Mouse (Mus musculus): Measurements from ENCODE around the gene Lrrc7. TPM values are rescaled to one million over a fixed set of nuclear protein-coding genes. Genes with fewer than 3 reads are reported as not detected.
"Not testable (repeated sequence)": the region's sequence is repeated elsewhere in the genome, so short reads cannot be mapped to it uniquely, and the experiment has no call there.

The Lrrc7 gene
- total and polyA plus RNA-seq, 3 experiments = 0.07 TPM; not detected in 2

- peaks cover 6 to 10% of the 10 kb centered on the region in 2 experiments for H3K4me1 ChIP-seq (ENCODE audit: control insufficient read depth in 1 of 2, insufficient read depth in 2 of 2)
- peak; percentile 57 for TF ChIP-seq ZNF384 (IDR thresholded peaks at IDR 0.05; ENCODE audit: low read depth, low read length)
- H3K4me3 ChIP-seq (replicated peaks in 1 of 3; ENCODE audit: low read depth in 2 of 3, low read length in 2 of 3, poor library complexity in 1 of 3); H3K27ac ChIP-seq (ENCODE audit: insufficient read depth, low read depth); dilution Hi-C loops (cut with MboI; ENCODE audit: extremely low pct_ligation_motif_present, extremely low pct_unique_long_range_greater_than_20kb, low sequenced_read_pairs); H3K4me2 ChIP-seq (ENCODE audit: insufficient read depth, low read depth, poor library complexity, severe bottlenecking); H3K9me3 ChIP-seq (replicated peaks; ENCODE audit: low read length); H3K36me3 ChIP-seq (replicated peaks in 1 of 2; ENCODE audit: control insufficient read depth in 1 of 2, insufficient read depth in 1 of 2, low read length in 1 of 2); in situ Hi-C loops (cut with MboI; ENCODE audit: low pct_ligation_motif_present, low pct_unique_long_range_greater_than_20kb, low sequenced_read_pairs); H3K9ac ChIP-seq (ENCODE audit: insufficient read depth, low read depth); DNase-seq (ENCODE audit: extremely low read depth); H3K27me3 ChIP-seq (replicated peaks); H3K79me2 ChIP-seq (replicated peaks; ENCODE audit: control insufficient read depth, extremely low read depth, insufficient read depth, poor library complexity, severe bottlenecking): not testable (repeated sequence)
Observed at GRCm38 (mm10) chr3:158102530-158102929, 459.5 kb downstream of the Lrrc7 start.

- in situ Hi-C loops (cut with MboI; ENCODE audit: low pct_ligation_motif_present, low pct_unique_long_range_greater_than_20kb, low sequenced_read_pairs); dilution Hi-C loops (cut with MboI; ENCODE audit: extremely low pct_ligation_motif_present, extremely low pct_unique_long_range_greater_than_20kb, low sequenced_read_pairs); H3K27ac ChIP-seq (ENCODE audit: insufficient read depth, low read depth); H3K9me3 ChIP-seq (replicated peaks; ENCODE audit: low read length); H3K4me3 ChIP-seq (replicated peaks in 1 of 3; ENCODE audit: low read depth in 2 of 3, low read length in 2 of 3, poor library complexity in 1 of 3); H3K9ac ChIP-seq (ENCODE audit: insufficient read depth, low read depth); H3K4me2 ChIP-seq (ENCODE audit: insufficient read depth, low read depth, poor library complexity, severe bottlenecking); H3K36me3 ChIP-seq (replicated peaks in 1 of 2; ENCODE audit: control insufficient read depth in 1 of 2, insufficient read depth in 1 of 2, low read length in 1 of 2); H3K27me3 ChIP-seq (replicated peaks); DNase-seq (ENCODE audit: extremely low read depth); H3K79me2 ChIP-seq (replicated peaks; ENCODE audit: control insufficient read depth, extremely low read depth, insufficient read depth, poor library complexity, severe bottlenecking): not testable (repeated sequence)
- H3K4me1 ChIP-seq (ENCODE audit: control insufficient read depth in 1 of 2, insufficient read depth in 2 of 2) = peaks cover 6 to 10% of the 10 kb centered on the region in 2 experiments
Observed at GRCm38 (mm10) chr3:158102043-158102442, 460.0 kb downstream of the Lrrc7 start.

- peaks cover 0 to 2% of the 10 kb centered on the region in 2 experiments; a peak in 1 of 4 replicates for H3K4me1 ChIP-seq (ENCODE audit: control insufficient read depth in 1 of 2, insufficient read depth in 2 of 2)
- H3K79me2 ChIP-seq (replicated peaks; ENCODE audit: control insufficient read depth, extremely low read depth, insufficient read depth, poor library complexity, severe bottlenecking) = no peaks in the 10 kb centered on the region
- no peak for DNase-seq (ENCODE audit: extremely low read depth)
- H3K9ac ChIP-seq (ENCODE audit: insufficient read depth, low read depth) = no peak overlapping the region
- H3K4me2 ChIP-seq (ENCODE audit: insufficient read depth, low read depth, poor library complexity, severe bottlenecking) = no peak overlapping the region
- no peak overlapping the region for H3K4me3 ChIP-seq (replicated peaks in 1 of 3; ENCODE audit: low read depth in 2 of 3, low read length in 2 of 3, poor library complexity in 1 of 3)
- no peak overlapping the region for H3K27ac ChIP-seq (ENCODE audit: insufficient read depth, low read depth)
- dilution Hi-C loops (cut with MboI; ENCODE audit: extremely low pct_ligation_motif_present, extremely low pct_unique_long_range_greater_than_20kb, low sequenced_read_pairs) (no loop called here), in situ Hi-C loops (cut with MboI; ENCODE audit: low pct_ligation_motif_present, low pct_unique_long_range_greater_than_20kb, low sequenced_read_pairs) (no loop called here)
- no peaks in the 10 kb centered on the region for H3K36me3 ChIP-seq (replicated peaks in 1 of 2; ENCODE audit: control insufficient read depth in 1 of 2, insufficient read depth in 1 of 2, low read length in 1 of 2)
- no peaks in the 10 kb centered on the region for H3K9me3 ChIP-seq (replicated peaks; ENCODE audit: low read length)
- H3K27me3 ChIP-seq (replicated peaks) = no peaks in the 10 kb centered on the region
- TF ChIP-seq USF1 (IDR thresholded peaks at IDR 0.05; ENCODE audit: low read depth, low read length) = no peak
- no peak for TF ChIP-seq SIN3A (IDR thresholded peaks at IDR 0.05; ENCODE audit: low read length)
- TF ChIP-seq MAFK (IDR thresholded peaks at IDR 0.05; ENCODE audit: insufficient replicate concordance, low read length) = no peak
- TF ChIP-seq MYC (IDR thresholded peaks at IDR 0.05; ENCODE audit: low read depth, low read length) = no peak
- no peak for TF ChIP-seq ELF1 (IDR thresholded peaks at IDR 0.05; ENCODE audit: low read depth, low read length)
- TF ChIP-seq BHLHE40 (IDR thresholded peaks at IDR 0.05; ENCODE audit: low read depth, low read length) = no peak
- no peak for TF ChIP-seq MAX (IDR thresholded peaks at IDR 0.05; ENCODE audit: low read length)
- no peak for TF ChIP-seq ZNF384 (IDR thresholded peaks at IDR 0.05; ENCODE audit: low read depth, low read length)
- no peak for TF ChIP-seq ZMIZ1 (IDR thresholded peaks at IDR 0.05; ENCODE audit: low read depth, low read length)
- TF ChIP-seq IRF4 (IDR thresholded peaks at IDR 0.05; ENCODE audit: low read depth, low read length) = no peak
- TF ChIP-seq UBTF (IDR thresholded peaks at IDR 0.05; ENCODE audit: low read depth, low read length) = no peak
- TF ChIP-seq POLR2A (IDR thresholded peaks at IDR 0.05; ENCODE audit: low read depth, low read length) = no peak
- TF ChIP-seq NELFE (IDR thresholded peaks at IDR 0.05; ENCODE audit: low read depth, low read length) = no peak
- no peak for TF ChIP-seq JUND (conservative IDR thresholded peaks at IDR 0.05; ENCODE audit: low read depth, low read length)
Observed at GRCm38 (mm10) chr3:158093919-158094318, 468.1 kb downstream of the Lrrc7 start.

Data from CH12.LX (cell line).